Comparison of ENCODE assay signal across 25 mouse cellular contexts in the genomic region with DNA sequence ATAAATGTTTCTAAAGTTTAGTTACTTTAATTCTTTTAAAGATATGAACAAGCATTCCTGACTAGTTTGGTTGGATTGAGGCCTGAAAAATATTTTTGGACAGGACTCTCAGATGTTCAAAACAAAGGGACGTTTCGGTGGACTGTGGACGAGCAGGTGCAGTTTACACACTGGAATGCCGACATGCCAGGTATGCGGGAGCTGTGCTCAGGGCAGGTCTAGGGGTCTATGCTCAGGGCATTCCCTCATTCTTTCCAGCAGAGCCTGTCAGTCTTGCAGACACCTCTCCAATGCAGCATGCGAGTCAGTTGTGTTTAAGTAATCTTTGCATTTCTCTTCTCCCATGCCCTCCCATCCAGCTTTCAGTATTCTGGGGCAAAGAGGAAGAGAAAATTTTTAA.
"Had no signal": no experiment of that assay in that cellular context is flagged by ENCODE, and none has a peak within 500 bp of the region (broad histone marks: within the 10 kb centered on the region; RNA-seq: fewer than 3 reads in every experiment).

No protein-coding gene starts in this region.

- ATAC-seq: hindbrain, postnatal 0 days; liver, embryonic 12.5 days had no signal

- H3K27me3 ChIP-seq: heart, embryonic 13.5 days; heart, embryonic 15.5 days; hindbrain, embryonic 13.5 days; hindbrain, embryonic 15.5 days; limb, embryonic 13.5 days; limb, embryonic 15.5 days; liver, embryonic 12.5 days had no signal

- H3K4me2 ChIP-seq: heart, embryonic 11.5 days; heart, embryonic 13.5 days; heart, embryonic 15.5 days; hindbrain, embryonic 13.5 days; hindbrain, embryonic 15.5 days; limb, embryonic 13.5 days; limb, embryonic 15.5 days; liver, embryonic 12.5 days had no signal

- H3K9ac ChIP-seq: heart, embryonic 13.5 days; heart, embryonic 15.5 days; hindbrain, embryonic 13.5 days; hindbrain, embryonic 15.5 days; limb, embryonic 13.5 days; limb, embryonic 15.5 days; liver, embryonic 12.5 days; liver, embryonic 14.5 days had no signal

- H3K4me3 ChIP-seq: heart, adult 2 months; heart, embryonic 13.5 days; heart, embryonic 15.5 days; hindbrain, embryonic 13.5 days; hindbrain, embryonic 15.5 days; limb, embryonic 13.5 days; limb, embryonic 15.5 days; liver, embryonic 12.5 days had no signal

- DNase-seq: gastrocnemius, postnatal 14 days; gastrocnemius, postnatal 36 days; heart, adult 11 months; heart, adult 2 months; heart, postnatal 14 days; heart, postnatal 36 days; kidney, adult 11 months; kidney, adult 2 months; kidney, adult 9 months; kidney, postnatal 10 days; kidney, postnatal 25 days; kidney, postnatal 4 days; layer of hippocampus, adult 9-11 months; layer of hippocampus, postnatal 36 days; left cerebral cortex, postnatal 4 days had no signal

- H3K27ac ChIP-seq: heart, adult 2 months; heart, embryonic 13.5 days; heart, embryonic 15.5 days; hindbrain, embryonic 13.5 days; hindbrain, embryonic 15.5 days; hindbrain, postnatal 0 days; limb, embryonic 13.5 days; limb, embryonic 15.5 days; liver, embryonic 12.5 days; liver, embryonic 14.5 days had no signal

- H3K4me1 ChIP-seq: hindbrain, embryonic 13.5 days; hindbrain, embryonic 15.5 days; limb, embryonic 13.5 days; limb, embryonic 15.5 days; liver, embryonic 12.5 days had no signal

- H3K9me3 ChIP-seq: heart, embryonic 13.5 days; heart, embryonic 15.5 days; hindbrain, embryonic 13.5 days; hindbrain, embryonic 15.5 days; limb, embryonic 13.5 days; limb, embryonic 15.5 days; liver, embryonic 12.5 days had no signal

- H3K36me3 ChIP-seq: heart, embryonic 13.5 days; heart, embryonic 15.5 days; hindbrain, embryonic 13.5 days; hindbrain, embryonic 15.5 days; limb, embryonic 13.5 days; limb, embryonic 15.5 days; liver, embryonic 12.5 days had no signal
